Mouse (Mus musculus) limb, embryonic 11.5 days (tissue): ENCODE measurements around the gene E030018B13Rik. TPM values are rescaled to one million over a fixed set of nuclear protein-coding genes. Genes with fewer than 3 reads are reported as not detected.

Experiments used
- ATAC-seq: fragments of 200-750 bp; cut with Nextera tagmentation; 2 replicates; pipeline ENCODE4 v1.8.0; 2017; ENCODE audit warnings: low read depth; ENCODE audit not compliant: insufficient number of reproducible peaks, low FRiP score, low TSS enrichment
- DNase-seq: peaks from one replicate; pipeline ENCODE4 v3.0.0-alpha.2; 2015; ENCODE audit warnings: low spot score
- H3K27ac ChIP-seq: fragments of 300-500 bp; sonication (generic); replicated peaks from 2 replicates; pipeline ENCODE4 v1.5.1; 2014; ENCODE audit warnings: low read depth, mild to moderate bottlenecking, low read length
- H3K27me3 ChIP-seq: fragments of 300-500 bp; sonication (generic); 2 replicates; pipeline ENCODE4 v1.6.1; 2014; ENCODE audit warnings: mild to moderate bottlenecking, low read length, mixed read lengths; ENCODE audit not compliant: control insufficient read depth, insufficient read depth
- H3K36me3 ChIP-seq: fragments of 300-500 bp; sonication (generic); 2 replicates; pipeline ENCODE4 v1.6.1; 2014; ENCODE audit warnings: mild to moderate bottlenecking, low read length, moderate library complexity, mixed read lengths; ENCODE audit not compliant: control insufficient read depth, insufficient read depth
- H3K4me1 ChIP-seq: fragments of 300-500 bp; sonication (generic); 2 replicates; pipeline ENCODE4 v1.6.1; 2014; ENCODE audit warnings: low read length, mixed read lengths; ENCODE audit not compliant: control insufficient read depth, insufficient read depth
- H3K4me2 ChIP-seq: fragments of 300-500 bp; sonication (generic); 2 replicates; pipeline ENCODE4 v1.6.1; 2014; ENCODE audit warnings: low read depth, mild to moderate bottlenecking, moderate library complexity; ENCODE audit not compliant: severe bottlenecking
- H3K4me3 ChIP-seq: fragments of 300-500 bp; sonication (generic); 2 replicates; pipeline ENCODE4 v1.5.1; 2014; ENCODE audit warnings: low read depth, low read length
- H3K9ac ChIP-seq: fragments of 300-500 bp; sonication (generic); 2 replicates; pipeline ENCODE4 v1.6.1; 2014; ENCODE audit warnings: mild to moderate bottlenecking, low read length
- H3K9me3 ChIP-seq: fragments of 300-500 bp; sonication (generic); 2 replicates; pipeline ENCODE4 v1.6.1; 2016; ENCODE audit warnings: low read length; ENCODE audit not compliant: control insufficient read depth
- WGBS: fragments of 180-500 bp; shearing (Covaris S2); extraction: QIAGEN DNeasy Blood & Tissue Kit; methylation state at CpG from one replicate; pipeline ENCODE4 v1.1.7; 2014; 5-methylcytosine and 5-hydroxymethylcytosine counted together
- polyA plus RNA-seq: library from polyadenylated mRNA; unstranded; fragments of >200 nt; fragmentation: Nextera tagmentation; extraction: Ambion mirVana; gene quantifications from 2 replicates; pipeline ENCODE4 v1.2.1, GENCODE M21; 2014

Gene E030018B13Rik
- polyA plus RNA-seq, 1 experiment from 2014 or later = not detected

- ATAC-seq (no peak), DNase-seq (no peak)
- 88% methylated on average over 7 of the region's 7 CpGs for WGBS
- Histone ChIP-seq H3K27ac (no peak overlapping the region), H3K27me3 (no peaks in the 10 kb centered on the region), H3K9ac (no peak overlapping the region), H3K36me3 (peaks cover 2% of the 10 kb centered on the region; the same call in 1 of the 2 replicates), H3K9me3 (no peaks in the 10 kb centered on the region), H3K4me1 (no peaks in the 10 kb centered on the region), H3K4me3 (no peak overlapping the region), H3K4me2 (no peak overlapping the region)
Observed at GRCm38 (mm10) chr7:63885025-63885424, 31.6 kb upstream of the E030018B13Rik start.

GRCm38 (mm10) chr7:63887034-63887551 lies 29.6 kb upstream of the E030018B13Rik start:
- no peak overlapping the region for H3K27ac ChIP-seq
- DNase-seq (no peak), ATAC-seq (no peak)
- H3K27me3 ChIP-seq = no peaks in the 10 kb centered on the region
- H3K9me3 ChIP-seq = no peaks in the 10 kb centered on the region
- no peak overlapping the region for H3K4me3 ChIP-seq
- WGBS = 55% methylated on average over 8 of the region's 8 CpGs
- no peak overlapping the region for H3K9ac ChIP-seq
- no peaks in the 10 kb centered on the region for H3K4me1 ChIP-seq
- no peak overlapping the region for H3K4me2 ChIP-seq
- peaks cover 5% of the 10 kb centered on the region; the same call in 1 of the 2 replicates for H3K36me3 ChIP-seq

- Histone ChIP-seq H3K27ac (no peak overlapping the region), H3K4me1 (no peaks in the 10 kb centered on the region), H3K4me2 (no peak overlapping the region), H3K9me3 (no peaks in the 10 kb centered on the region), H3K4me3 (no peak overlapping the region), H3K27me3 (no peaks in the 10 kb centered on the region), H3K36me3 (peaks cover 5% of the 10 kb centered on the region; the same call in 1 of the 2 replicates), H3K9ac (no peak overlapping the region)
- no peak for ATAC-seq
- DNase-seq = no peak
- 82% methylated on average over 10 of the region's 10 CpGs for WGBS
Observed at GRCm38 (mm10) chr7:63887602-63888123, 29.0 kb upstream of the E030018B13Rik start.

GRCm38 (mm10) chr7:63888674-63889073 lies 28.0 kb upstream of the E030018B13Rik start:
- Histone ChIP-seq H3K27me3 (no peaks in the 10 kb centered on the region), H3K4me3 (no peak overlapping the region), H3K4me2 (no peak overlapping the region), H3K36me3 (peaks cover 5% of the 10 kb centered on the region; the same call in 1 of the 2 replicates), H3K9ac (no peak overlapping the region), H3K27ac (no peak overlapping the region), H3K4me1 (no peaks in the 10 kb centered on the region), H3K9me3 (no peaks in the 10 kb centered on the region)
- WGBS = 87% methylated on average over 6 of the region's 6 CpGs
- DNase-seq (no peak), ATAC-seq (no peak)

- H3K27ac ChIP-seq = no peak overlapping the region
Observed at GRCm38 (mm10) chr7:63889116-63889975, 27.3 kb upstream of the E030018B13Rik start.

GRCm38 (mm10) chr7:63891488-63892075 lies 25.1 kb upstream of the E030018B13Rik start:
- H3K4me2 ChIP-seq = no peak overlapping the region
- peaks cover 5% of the 10 kb centered on the region; the same call in 1 of the 2 replicates for H3K36me3 ChIP-seq
- 78% methylated on average over 43 of the region's 43 CpGs for WGBS
- no peak for DNase-seq
- ATAC-seq = no peak
- no peaks in the 10 kb centered on the region for H3K9me3 ChIP-seq
- no peak overlapping the region for H3K9ac ChIP-seq
- H3K4me1 ChIP-seq = peaks cover 4% of the 10 kb centered on the region; the same call in 1 of the 2 replicates
- H3K27ac ChIP-seq = no peak overlapping the region
- no peak overlapping the region for H3K4me3 ChIP-seq
- H3K27me3 ChIP-seq = no peaks in the 10 kb centered on the region

More at GRCm38 (mm10) chr7:63889116-63889975, 27.3 kb upstream of the E030018B13Rik start:
- 83% methylated on average over 9 of the region's 9 CpGs for WGBS
- Histone ChIP-seq H3K27me3 (no peaks in the 10 kb centered on the region), H3K9ac (no peak overlapping the region), H3K4me2 (no peak overlapping the region), H3K4me1 (no peaks in the 10 kb centered on the region), H3K4me3 (no peak overlapping the region), H3K36me3 (peaks cover 5% of the 10 kb centered on the region; the same call in 1 of the 2 replicates), H3K9me3 (no peaks in the 10 kb centered on the region)
- DNase-seq (no peak), ATAC-seq (no peak)

GRCm38 (mm10) chr7:63893201-63893600 lies 23.5 kb upstream of the E030018B13Rik start:
- Histone ChIP-seq H3K4me3 (no peak overlapping the region), H3K4me2 (no peak overlapping the region), H3K36me3 (peaks cover 5% of the 10 kb centered on the region; the same call in 1 of the 2 replicates), H3K4me1 (peaks cover 7% of the 10 kb centered on the region; the same call in 1 of the 2 replicates), H3K9ac (no peak overlapping the region), H3K9me3 (no peaks in the 10 kb centered on the region), H3K27me3 (no peaks in the 10 kb centered on the region), H3K27ac (no peak overlapping the region)
- ATAC-seq (no peak), DNase-seq (no peak)
- 85% methylated on average over 5 of the region's 5 CpGs for WGBS

GRCm38 (mm10) chr7:63893729-63894128 lies 22.9 kb upstream of the E030018B13Rik start:
- Histone ChIP-seq H3K27ac (no peak overlapping the region), H3K4me1 (peaks cover 7% of the 10 kb centered on the region; the same call in 1 of the 2 replicates), H3K4me2 (no peak overlapping the region), H3K9ac (no peak overlapping the region), H3K27me3 (no peaks in the 10 kb centered on the region), H3K36me3 (peaks cover 5% of the 10 kb centered on the region; the same call in 1 of the 2 replicates), H3K9me3 (no peaks in the 10 kb centered on the region), H3K4me3 (no peak overlapping the region)
- 64% methylated on average over 4 of the region's 4 CpGs for WGBS
- ATAC-seq = no peak
- no peak for DNase-seq
